Comparison of ENCODE assay signal across 11 mouse cellular contexts in genomic region chr15:10633381-10633780, GRCm38 (mm10).
DNase-seq lines count a peak whose midpoint lies in the region; ATAC-seq lines count a peak whose summit lies in the region.
"Had no signal": no experiment of that assay in that cellular context is flagged by ENCODE, and none has a peak within 500 bp of the region (broad histone marks: within the 10 kb centered on the region; RNA-seq: fewer than 3 reads in every experiment).

No protein-coding gene starts in this region.

- H3K27me3 ChIP-seq in liver, embryonic 13.5 days: no peaks in the 10 kb centered on the region

- peaks cover 21% of the 10 kb centered on the region for H3K4me1 ChIP-seq in liver, embryonic 13.5 days (replicated peaks)

- ATAC-seq in liver, embryonic 13.5 days (ENCODE audit: low read depth): peak; percentile 72
- ATAC-seq in inflammation-experienced regulatory T-cells, adult 6 months: no peak

- DNase-seq in heart, adult 11 months: peak; percentile 57
- DNase-seq in heart, postnatal 25 days (ENCODE audit: low spot score): no peak
- peak; percentile 73 for DNase-seq in kidney, adult 11 months
- peak; percentile 61 to 83 for DNase-seq in kidney, postnatal 25 days
- DNase-seq in liver, embryonic 13.5 days: no peak
- no peak for DNase-seq in embryo, embryonic 10.5 days (ENCODE audit: low spot score)
- DNase-seq in heart, postnatal 36 days: no peak
- DNase-seq: cerebellum, adult 18-20 months; lung, postnatal 4 days; thymus, postnatal 14 days had no signal

- H3K4me2 ChIP-seq in liver, embryonic 13.5 days: no peak overlapping the region

- intact Hi-C loops in heart, postnatal 25 days (cut with DNase I): no loop called here
- intact Hi-C loops in heart, postnatal 36 days (cut with DNase I): no loop called here

- H3K9ac ChIP-seq in liver, embryonic 13.5 days: no peak overlapping the region

- peaks cover 7% of the 10 kb centered on the region; the same call in 1 of the 2 replicates for H3K36me3 ChIP-seq in liver, embryonic 13.5 days

- H3K9me3 ChIP-seq in liver, embryonic 13.5 days (replicated peaks): no peaks in the 10 kb centered on the region

- peak overlapping the region; percentile 52; the same call in 1 of the 2 replicates for H3K27ac ChIP-seq in liver, embryonic 13.5 days

- no peak overlapping the region for H3K4me3 ChIP-seq in liver, embryonic 13.5 days (replicated peaks)

- WGBS in liver, embryonic 13.5 days (ENCODE audit: insufficient replicate concordance): 74% methylated on average over 4 of the region's 4 CpGs

Comparison
In these comparisons a context has a peak if more than half of its experiments do, and no peak if none do; other contexts are left out.
1. DNase-seq: peak in heart, adult 11 months (single experiment), kidney, adult 11 months (single experiment) and kidney, postnatal 25 days (2 of 2); none in heart, postnatal 25 days (single experiment), liver, embryonic 13.5 days (single experiment), embryo, embryonic 10.5 days (single experiment) and heart, postnatal 36 days (0 of 2).